Mouse (Mus musculus): Measurements from ENCODE around the gene Eif2ak2. TPM values are rescaled to one million over a fixed set of nuclear protein-coding genes. Genes with fewer than 3 reads are reported as not detected.
A peak's percentile ranks its signal among the peaks of the same experiment; 100 is the strongest.

Gene Eif2ak2
- total RNA-seq, 2 experiments from 2014 or later = 2.8 to 3.3 TPM

DNA sequence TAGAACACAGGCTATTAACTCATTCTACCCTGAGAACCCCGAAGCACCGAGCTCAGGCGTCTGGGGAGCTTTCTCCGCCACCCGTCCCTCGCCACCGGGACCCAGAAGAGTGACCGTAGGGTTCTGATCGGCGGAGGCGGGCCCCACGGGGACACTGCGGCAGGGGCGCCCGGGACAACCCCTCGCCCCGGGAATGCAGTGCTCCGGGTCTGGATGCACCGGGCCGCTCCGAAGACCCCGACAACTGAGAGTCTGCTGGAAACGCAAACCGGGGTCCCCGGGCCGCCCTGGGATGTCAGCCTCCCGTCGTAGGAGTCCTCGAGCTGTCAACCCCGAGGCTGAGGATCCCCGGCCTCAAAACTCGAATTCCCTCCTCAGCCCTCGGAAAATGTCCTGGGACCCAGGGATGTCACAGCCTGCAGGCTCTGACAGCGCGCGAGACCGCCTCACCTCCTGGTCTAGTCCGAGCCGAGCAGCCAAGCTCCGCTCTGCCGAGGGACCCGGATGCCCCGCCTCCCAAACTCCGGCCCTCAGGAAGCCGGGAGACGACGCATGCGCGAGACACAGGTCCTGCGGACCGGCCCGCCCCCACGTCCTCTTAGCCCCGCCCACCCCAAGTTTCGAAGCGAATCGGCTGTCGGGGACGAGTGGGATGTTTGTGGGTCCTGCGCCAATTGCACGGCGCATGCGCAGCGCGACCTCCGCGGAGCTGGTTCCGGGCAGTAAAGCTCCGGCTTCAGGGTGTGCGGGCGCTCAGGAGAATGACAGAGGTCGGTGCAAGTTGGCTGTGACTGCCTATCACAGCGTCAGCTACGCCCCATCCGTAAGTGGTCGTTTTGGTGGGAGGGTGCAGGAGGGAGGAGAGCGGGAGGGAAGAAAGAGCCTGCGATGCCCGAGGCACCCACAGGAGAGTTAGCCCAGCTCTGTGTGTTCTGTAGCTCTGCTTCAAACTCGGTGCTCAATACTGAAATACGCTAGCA is 47.2 kb downstream of the Eif2ak2 start, which contains the start of the genes Heatr5b and Gpatch11:
Gene Heatr5b, minus strand, starts transcription at position 509 of the 980 bp plus-strand sequence.
Gene Gpatch11, plus strand, starts transcription at position 712 of the 980 bp plus-strand sequence.
- DNase-seq (ENCODE audit: low spot score) = peak; percentile 97

GRCm38 (mm10) chr17:78824346-78824745 is 58.0 kb downstream of the Eif2ak2 start:
- peak; percentile 43 for DNase-seq (ENCODE audit: low spot score)

GRCm38 (mm10) chr17:78809582-78809981 is 72.8 kb downstream of the Eif2ak2 start:
- no peak for DNase-seq (ENCODE audit: low spot score)

DNA sequence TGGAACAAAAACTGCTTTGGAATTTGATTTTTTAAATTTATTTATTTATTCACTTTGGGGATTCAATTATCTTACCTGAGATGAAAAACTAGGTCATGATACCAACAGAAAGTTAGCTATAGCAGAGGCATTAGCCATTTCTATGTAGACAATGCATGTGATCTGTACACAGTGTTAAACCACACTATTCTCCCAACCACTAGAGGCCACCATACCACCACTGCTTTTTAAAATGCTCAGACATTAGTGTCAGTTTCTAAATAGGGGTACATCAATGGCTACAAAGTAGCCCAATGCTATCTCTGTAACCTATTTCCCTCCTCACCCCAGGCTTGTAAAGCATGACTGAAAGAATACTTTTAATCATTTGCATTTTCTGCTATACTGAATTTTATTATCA is 73.4 kb downstream of the Eif2ak2 start:
- DNase-seq (ENCODE audit: low spot score) = no peak

Other genes starting within 250 kb of the Eif2ak2 start
- 1 to 10 TPM; 6.0 to 6.1 TPM for gene Strn, start 145.4 kb downstream of the Eif2ak2 start, total RNA-seq (2021)
- 1 to 10 TPM; 7.6 to 9.0 TPM for gene Heatr5b, start 47.2 kb downstream of the Eif2ak2 start, total RNA-seq (2021)
- 10 to 100 TPM; 25.1 to 26.1 TPM for gene Gpatch11, start 47.0 kb downstream of the Eif2ak2 start, total RNA-seq (2021)
- gene Sult6b1, start 24.4 kb upstream of the Eif2ak2 start, total RNA-seq (2021) = not detected
- 10 to 100 TPM; 40.3 to 41.9 TPM for gene Cebpzos, start 33.9 kb upstream of the Eif2ak2 start, total RNA-seq (2021)
- 10 to 100 TPM; 25.6 to 28.5 TPM for gene Cebpz, start 54.5 kb upstream of the Eif2ak2 start, total RNA-seq (2021)
- 10 to 100 TPM; 22.6 to 28.5 TPM for gene Ndufaf7, start 54.6 kb upstream of the Eif2ak2 start, total RNA-seq (2021)
- 1 to 10 TPM; 7.7 to 9.1 TPM for gene Prkd3, start 138.2 kb upstream of the Eif2ak2 start, total RNA-seq (2021)
- 1 to 10 TPM; 2.3 to 3.5 TPM for gene Qpct, start 169.3 kb upstream of the Eif2ak2 start, total RNA-seq (2021)